Mouse (Mus musculus) kidney, embryonic 14.5 days (tissue): ENCODE measurements around the gene Antxrl. TPM values are rescaled to one million over a fixed set of nuclear protein-coding genes. Genes with fewer than 3 reads are reported as not detected.

Source experiments
- ATAC-seq: fragments of 200-750 bp; cut with Nextera tagmentation; 2 replicates; pipeline ENCODE4 v1.8.0; 2017; ENCODE audit warnings: moderate number of reproducible peaks, mild to moderate bottlenecking, moderate TSS enrichment, moderate library complexity; ENCODE audit not compliant: low FRiP score, low TSS enrichment
- H3K27ac ChIP-seq: fragments of 300-500 bp; sonication (generic); 2 replicates; pipeline ENCODE4 v1.5.1; 2014; ENCODE audit warnings: low read depth, mild to moderate bottlenecking, low read length, moderate library complexity, mixed read lengths
- H3K27me3 ChIP-seq: fragments of 300-500 bp; sonication (generic); 2 replicates; pipeline ENCODE4 v1.6.1; 2014; ENCODE audit warnings: mild to moderate bottlenecking, low read length; ENCODE audit not compliant: control insufficient read depth, insufficient read depth
- H3K36me3 ChIP-seq: fragments of 300-500 bp; sonication (generic); 2 replicates; pipeline ENCODE4 v1.6.1; 2014; ENCODE audit warnings: low read length, mixed read lengths; ENCODE audit not compliant: control insufficient read depth, insufficient read depth
- H3K4me1 ChIP-seq: fragments of 300-500 bp; sonication (generic); 2 replicates; pipeline ENCODE4 v1.6.1; 2014; ENCODE audit warnings: low read length, mixed read lengths; ENCODE audit not compliant: control insufficient read depth, insufficient read depth
- H3K4me2 ChIP-seq: fragments of 300-500 bp; sonication (generic); replicated peaks from 2 replicates; pipeline ENCODE4 v1.6.1; 2014; ENCODE audit warnings: low read depth, mild to moderate bottlenecking, low read length
- H3K4me3 ChIP-seq: fragments of 300-500 bp; sonication (generic); 2 replicates; pipeline ENCODE4 v1.5.1; 2014; ENCODE audit warnings: mild to moderate bottlenecking, low read length
- H3K9ac ChIP-seq: fragments of 300-500 bp; sonication (generic); 2 replicates; pipeline ENCODE4 v1.6.1; 2014; ENCODE audit warnings: low read depth, mild to moderate bottlenecking, low read length, moderate library complexity
- H3K9me3 ChIP-seq: fragments of 300-500 bp; sonication (generic); 2 replicates; pipeline ENCODE4 v1.6.1; 2016; ENCODE audit warnings: low read length; ENCODE audit not compliant: control insufficient read depth
- WGBS: fragments of 180-500 bp; shearing (Covaris S2); extraction: QIAGEN DNeasy Blood & Tissue Kit; methylation state at CpG from one replicate; pipeline ENCODE4 v1.1.7; 2014; 5-methylcytosine and 5-hydroxymethylcytosine counted together
- polyA plus RNA-seq: library from polyadenylated mRNA; unstranded; fragments of >200 nt; fragmentation: Nextera tagmentation; extraction: Ambion mirVana; gene quantifications from 2 replicates; pipeline ENCODE4 v1.2.1, GENCODE M21; 2014

Antxrl gene
- not detected in 2 replicates for polyA plus RNA-seq

DNA sequence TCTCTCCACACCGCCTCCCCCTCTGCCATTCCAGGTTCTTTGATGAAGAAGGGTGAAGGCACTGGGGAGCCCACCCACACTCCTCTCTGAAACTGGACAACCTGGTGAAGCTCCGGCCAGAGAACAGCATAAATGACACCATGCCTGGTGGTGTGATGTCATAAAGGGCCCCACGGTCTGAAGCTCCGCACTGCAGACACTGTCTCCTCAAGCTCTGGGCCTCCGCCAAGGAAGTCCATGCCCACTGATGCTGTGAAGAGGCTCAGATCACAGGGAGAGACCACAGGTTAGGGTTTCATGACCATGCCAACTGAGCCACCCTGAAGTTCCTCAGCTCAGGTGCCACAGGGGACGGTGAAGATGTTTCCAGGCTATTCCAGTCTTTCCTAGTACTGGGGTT lies at the start of gene Antxrl:
TSS of gene Antxrl (plus strand) at position 192 of the 400 bp plus-strand sequence.
- Histone ChIP-seq H3K4me3 (no peak within 1 kb of the TSS), H3K4me1 (no peaks in the 10 kb centered on the region), H3K9ac (no peak within 1 kb of the TSS), H3K4me2 (no peak within 1 kb of the TSS), H3K27ac (no peak within 1 kb of the TSS), H3K27me3 (no peaks in the 10 kb centered on the region), H3K36me3 (no peaks in the 10 kb centered on the region), H3K9me3 (no peaks in the 10 kb centered on the region)
- ATAC-seq: no peak
- WGBS: 74% methylated on average over 6 of the region's 6 CpGs

DNA sequence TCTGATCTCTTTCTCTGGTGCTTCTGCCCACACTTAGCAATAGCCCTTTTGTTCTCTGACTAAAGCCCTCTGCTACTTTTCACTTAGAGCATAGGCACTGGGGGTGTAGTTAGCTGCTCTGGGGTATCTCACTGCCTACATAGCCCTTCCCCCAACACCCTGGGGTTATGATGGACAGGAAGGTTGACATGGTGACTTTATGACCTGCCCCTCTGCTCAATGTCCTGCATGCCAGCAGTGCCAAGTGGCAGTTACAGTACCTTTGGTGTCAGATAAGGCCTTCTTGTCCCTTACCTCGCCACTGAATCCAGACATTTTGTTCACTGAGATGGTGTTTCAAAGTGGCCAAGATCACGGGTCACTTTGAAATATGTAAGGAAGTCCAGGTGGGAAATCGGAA lies 37.4 kb upstream of the Antxrl start, which contains the start of gene Gm30083:
TSS of gene Gm30083 (minus strand) at position 120 of the 400 bp plus-strand sequence.
- no peak within 1 kb of the TSS for H3K4me3 ChIP-seq
- WGBS: 87% methylated on average over 3 of the region's 3 CpGs
- no peak for ATAC-seq
- no peak within 1 kb of the TSS for H3K4me2 ChIP-seq
- no peaks in the 10 kb centered on the region for H3K9me3 ChIP-seq
- no peaks in the 10 kb centered on the region for H3K36me3 ChIP-seq
- H3K27me3 ChIP-seq: no peaks in the 10 kb centered on the region
- no peak within 1 kb of the TSS for H3K27ac ChIP-seq
- H3K9ac ChIP-seq: no peak within 1 kb of the TSS
- H3K4me1 ChIP-seq: no peaks in the 10 kb centered on the region

DNA sequence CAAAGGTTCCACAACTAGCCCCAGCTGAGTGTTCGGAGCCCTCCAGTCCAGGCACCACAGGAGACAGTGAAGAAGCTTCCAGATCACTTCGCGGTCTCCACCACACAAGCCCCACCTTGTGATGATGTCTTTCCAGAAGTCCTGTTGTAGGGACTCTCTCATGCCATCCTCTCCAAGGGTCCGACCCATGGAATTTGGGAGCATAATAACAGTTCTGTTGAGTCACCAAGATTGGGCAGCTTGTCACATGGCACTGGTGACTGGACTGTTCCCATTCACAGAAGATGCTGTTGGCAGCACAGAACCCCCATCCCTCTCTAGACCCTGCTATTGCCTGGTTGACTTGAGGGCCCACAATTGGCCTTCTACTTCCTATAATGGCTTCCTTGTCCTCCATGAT lies 36.1 kb upstream of the Antxrl start, which contains the start of gene Gm5460:
TSS of gene Gm5460 (plus strand) at position 378 of the 400 bp plus-strand sequence.
- H3K4me3 ChIP-seq: no peak within 1 kb of the TSS
- H3K27ac ChIP-seq: no peak within 1 kb of the TSS
- 95% methylated on average over 4 of the region's 4 CpGs for WGBS
- H3K36me3 ChIP-seq: no peaks in the 10 kb centered on the region
- H3K9me3 ChIP-seq: no peaks in the 10 kb centered on the region
- H3K27me3 ChIP-seq: no peaks in the 10 kb centered on the region
- no peaks in the 10 kb centered on the region for H3K4me1 ChIP-seq
- no peak within 1 kb of the TSS for H3K9ac ChIP-seq
- ATAC-seq: no peak
- no peak within 1 kb of the TSS for H3K4me2 ChIP-seq

DNA sequence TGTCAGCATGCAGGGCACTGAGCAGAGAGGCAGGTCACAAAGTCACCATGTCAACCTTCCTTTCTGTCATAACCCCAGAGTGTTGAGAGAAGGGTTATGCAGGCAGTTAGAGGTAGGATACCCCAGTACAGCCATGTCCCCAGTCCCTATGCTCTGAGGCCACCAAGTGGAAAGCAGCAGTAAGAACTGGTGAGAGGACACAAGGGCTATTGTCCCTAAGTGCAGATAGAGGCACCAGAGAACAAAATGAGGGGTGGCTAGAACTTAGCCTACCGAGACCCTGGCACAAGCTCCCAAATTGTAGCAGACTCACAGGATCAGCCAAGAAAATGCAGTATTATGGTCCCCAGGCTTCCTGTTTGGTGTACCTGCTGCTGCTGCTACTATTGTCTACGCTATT lies 35.6 kb upstream of the Antxrl start:
- Histone ChIP-seq H3K4me3 (no peak overlapping the region), H3K4me1 (no peaks in the 10 kb centered on the region), H3K27ac (no peak overlapping the region), H3K4me2 (no peak overlapping the region), H3K9me3 (no peaks in the 10 kb centered on the region), H3K9ac (no peak overlapping the region), H3K27me3 (no peaks in the 10 kb centered on the region), H3K36me3 (no peaks in the 10 kb centered on the region)
- WGBS: 88% methylated on average over 2 of the region's 2 CpGs
- no peak for ATAC-seq

DNA sequence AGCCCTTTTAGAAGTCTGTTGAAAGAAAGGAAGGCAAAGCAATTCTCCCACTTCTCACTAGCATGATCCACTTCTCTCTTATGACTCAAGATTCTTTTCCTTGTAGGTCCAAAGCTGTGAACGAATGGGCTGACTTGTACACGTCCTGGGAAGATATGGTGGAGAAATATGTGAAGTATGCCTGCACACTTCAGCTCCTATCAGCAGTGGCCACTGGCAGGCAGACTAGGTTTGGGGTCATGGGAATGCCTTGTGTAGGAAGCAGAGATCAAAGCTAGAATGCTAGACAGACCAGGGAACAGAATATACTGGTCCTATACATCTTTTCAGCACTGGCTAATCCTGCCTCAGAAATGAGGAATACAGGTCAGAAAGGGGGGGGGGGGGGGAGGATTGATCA lies 25.8 kb upstream of the Antxrl start:
- Histone ChIP-seq H3K4me3 (no peak overlapping the region), H3K4me1 (no peaks in the 10 kb centered on the region), H3K36me3 (no peaks in the 10 kb centered on the region), H3K27me3 (no peaks in the 10 kb centered on the region), H3K4me2 (no peak overlapping the region), H3K9ac (no peak overlapping the region), H3K27ac (no peak overlapping the region), H3K9me3 (no peaks in the 10 kb centered on the region)
- WGBS: 82% methylated on average over 2 of the region's 2 CpGs
- no peak for ATAC-seq

DNA sequence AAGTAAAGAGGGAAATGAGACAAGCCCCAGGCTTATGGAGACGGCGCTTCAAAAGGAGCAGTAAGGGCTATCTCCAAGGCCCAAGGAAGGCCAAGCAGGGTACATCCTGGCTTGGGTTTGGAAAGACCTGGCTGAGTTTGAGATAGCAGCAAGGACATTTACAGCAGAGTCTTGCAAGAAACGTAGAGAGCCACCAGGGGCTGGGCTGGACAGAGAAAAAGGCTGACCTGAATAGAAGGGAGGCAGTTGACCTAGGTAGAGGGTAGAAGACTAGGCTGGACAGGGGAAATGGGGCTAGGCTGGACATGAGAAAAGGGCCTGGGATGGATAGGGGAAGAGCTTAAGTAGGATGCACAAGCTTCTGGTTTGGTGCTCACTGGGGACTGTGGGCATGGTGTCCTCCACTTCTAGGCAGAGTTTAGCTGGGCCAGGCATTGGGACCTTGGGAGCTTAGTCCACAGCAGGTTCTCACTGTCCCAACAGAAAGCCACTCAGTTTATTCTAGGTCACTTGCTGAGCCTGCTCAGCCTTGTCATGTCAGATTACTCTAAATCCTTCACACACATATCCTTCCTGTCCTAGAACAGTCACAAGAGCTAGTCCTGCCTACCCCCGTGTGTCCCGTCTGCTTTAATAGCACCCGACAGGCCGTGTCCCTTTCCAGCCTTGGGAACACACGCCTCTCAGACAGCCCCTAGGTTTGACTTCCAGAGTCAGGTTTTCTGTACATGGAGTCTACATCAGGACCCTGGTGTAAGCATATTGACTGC lies 18.5 kb upstream of the Antxrl start:
- H3K9me3 ChIP-seq: no peaks in the 10 kb centered on the region
- no peak overlapping the region for H3K4me3 ChIP-seq
- no peak for ATAC-seq
- no peaks in the 10 kb centered on the region for H3K4me1 ChIP-seq
- H3K9ac ChIP-seq: no peak overlapping the region
- no peaks in the 10 kb centered on the region for H3K27me3 ChIP-seq
- H3K4me2 ChIP-seq: no peak overlapping the region
- H3K27ac ChIP-seq: no peak overlapping the region
- no peaks in the 10 kb centered on the region for H3K36me3 ChIP-seq
- 83% methylated on average over 8 of the region's 8 CpGs for WGBS

DNA sequence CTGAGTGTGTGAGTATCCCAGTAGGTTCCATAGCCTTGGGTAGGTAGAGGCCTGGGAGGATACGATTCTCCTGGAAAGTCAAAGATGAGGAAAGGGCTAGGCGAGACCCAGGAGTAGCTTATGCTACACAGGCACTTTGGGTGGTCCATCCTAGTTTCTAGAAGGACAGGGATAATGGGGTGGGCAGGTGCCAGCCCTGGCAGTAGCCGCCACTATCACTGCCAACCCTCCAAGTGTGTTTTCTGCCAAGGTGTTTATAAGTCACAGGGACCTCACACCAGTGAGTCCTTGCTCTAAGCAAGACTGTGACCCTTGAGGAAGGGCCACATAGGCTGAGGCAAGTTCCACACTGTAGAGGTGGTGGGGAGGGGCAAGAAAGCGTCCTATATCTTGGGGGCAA lies 11.3 kb upstream of the Antxrl start:
- H3K36me3 ChIP-seq: no peaks in the 10 kb centered on the region
- no peak overlapping the region for H3K4me2 ChIP-seq
- 86% methylated on average over 4 of the region's 4 CpGs for WGBS
- no peak overlapping the region for H3K4me3 ChIP-seq
- H3K4me1 ChIP-seq: no peaks in the 10 kb centered on the region
- H3K27ac ChIP-seq: no peak overlapping the region
- H3K9ac ChIP-seq: no peak overlapping the region
- no peaks in the 10 kb centered on the region for H3K27me3 ChIP-seq
- no peak for ATAC-seq
- H3K9me3 ChIP-seq: no peaks in the 10 kb centered on the region

DNA sequence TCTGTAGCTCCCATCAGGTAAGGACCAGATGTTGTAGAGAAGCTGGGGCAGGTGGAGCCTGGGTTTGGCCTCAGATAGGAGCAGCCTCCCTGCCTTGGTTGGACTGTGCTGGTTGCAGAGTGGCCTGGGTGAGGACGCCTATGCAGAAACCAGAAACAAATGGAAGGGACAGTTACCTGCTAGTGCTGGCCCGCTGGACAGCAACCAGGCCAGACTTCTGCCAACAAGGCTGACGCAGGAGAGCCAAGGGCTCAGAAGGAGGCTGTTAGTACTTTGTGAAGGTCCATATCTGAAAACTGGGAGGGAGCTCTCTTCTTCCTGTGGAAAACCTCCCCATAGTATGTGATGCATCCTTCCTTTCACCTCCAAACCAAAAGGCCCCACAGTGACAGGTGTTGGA lies 9.2 kb upstream of the Antxrl start:
- Histone ChIP-seq H3K9ac (no peak overlapping the region), H3K27me3 (no peaks in the 10 kb centered on the region), H3K4me2 (no peak overlapping the region), H3K27ac (no peak overlapping the region), H3K9me3 (no peaks in the 10 kb centered on the region), H3K4me3 (no peak overlapping the region), H3K36me3 (no peaks in the 10 kb centered on the region), H3K4me1 (no peaks in the 10 kb centered on the region)
- WGBS: 61% methylated on average over 3 of the region's 3 CpGs
- no peak for ATAC-seq

DNA sequence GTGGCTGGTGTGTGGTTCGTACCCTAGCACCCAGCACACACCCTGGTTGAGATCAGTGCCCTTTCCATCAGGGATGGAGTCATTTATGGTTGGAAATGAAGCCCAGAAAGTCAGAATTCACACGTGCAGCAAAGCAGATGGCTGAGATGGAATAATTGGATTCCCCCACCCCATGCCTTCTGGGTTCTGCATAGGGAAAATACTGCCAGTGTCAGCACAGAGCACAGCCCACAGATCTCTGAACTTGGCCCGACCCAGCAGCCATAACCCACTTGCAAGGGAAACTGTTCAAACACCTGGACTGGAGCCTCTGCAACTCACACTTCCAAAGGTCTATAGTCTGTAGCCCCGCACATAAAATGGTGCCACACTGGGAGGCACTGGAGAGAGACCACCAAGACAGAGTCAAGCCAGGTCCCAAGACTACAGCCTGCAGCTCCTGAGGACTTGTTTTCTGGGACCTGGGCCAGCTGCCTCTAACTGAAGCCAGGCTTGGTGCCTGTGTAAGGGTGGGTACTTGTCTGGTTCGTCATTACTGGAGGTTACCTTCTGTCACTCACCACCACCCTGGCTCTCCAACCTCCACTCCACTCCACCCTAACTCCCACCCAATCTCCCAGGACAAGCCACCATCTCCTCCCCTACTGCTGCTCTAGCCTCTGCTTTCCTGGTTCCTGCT lies 2.3 kb upstream of the Antxrl start:
- no peak overlapping the region for H3K27ac ChIP-seq
- no peaks in the 10 kb centered on the region for H3K9me3 ChIP-seq
- no peaks in the 10 kb centered on the region for H3K36me3 ChIP-seq
- H3K4me3 ChIP-seq: no peak overlapping the region
- H3K4me1 ChIP-seq: no peaks in the 10 kb centered on the region
- H3K9ac ChIP-seq: no peak overlapping the region
- H3K4me2 ChIP-seq: no peak overlapping the region
- no peaks in the 10 kb centered on the region for H3K27me3 ChIP-seq
- no peak for ATAC-seq
- 69% methylated on average over 5 of the region's 5 CpGs for WGBS
